ENCODE assay signal across 16 mouse cellular contexts in the genomic region with DNA sequence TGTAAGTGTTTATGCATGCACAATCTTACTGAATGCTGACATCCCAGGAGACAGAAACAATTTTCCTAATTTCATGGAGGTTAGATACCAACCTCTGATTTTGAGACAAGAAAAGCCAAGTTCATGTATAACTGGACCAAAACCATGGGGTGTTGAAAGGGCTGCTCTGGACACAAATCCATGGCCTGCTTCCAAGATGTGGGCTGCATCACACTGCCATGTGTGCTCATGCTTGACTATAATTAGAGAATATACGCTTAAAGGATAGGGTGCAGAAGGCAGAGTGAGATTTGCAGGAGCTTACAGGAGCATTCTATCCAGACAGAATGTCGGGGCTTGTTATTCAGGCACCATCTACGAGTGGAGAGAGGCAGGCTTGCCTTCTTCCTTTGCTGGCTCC.
"Had no signal": no experiment of that assay in that cellular context is flagged by ENCODE, and none has a peak within 500 bp of the region (broad histone marks: within the 10 kb centered on the region; RNA-seq: fewer than 3 reads in every experiment).

No protein-coding gene starts in this region.

- DNase-seq: kidney, adult 9 months; kidney, postnatal 14 days; kidney, postnatal 4 days; liver, postnatal 0 days; lung, embryonic 14.5 days; retina, postnatal 1 day; thymus, adult 2 months; thymus, postnatal 14 days had no signal

- H3K27me3 ChIP-seq: midbrain, embryonic 12.5 days; midbrain, embryonic 15.5 days; neural tube, embryonic 12.5 days; neural tube, embryonic 15.5 days had no signal

- H3K36me3 ChIP-seq: midbrain, embryonic 12.5 days; midbrain, embryonic 15.5 days; neural tube, embryonic 12.5 days; neural tube, embryonic 15.5 days had no signal

- ATAC-seq: liver, postnatal 0 days; lung, postnatal 0 days; midbrain, embryonic 15.5 days had no signal

- H3K4me1 ChIP-seq: midbrain, embryonic 12.5 days; midbrain, embryonic 15.5 days; neural tube, embryonic 12.5 days; neural tube, embryonic 15.5 days had no signal

- H3K9ac ChIP-seq: liver, embryonic 14.5 days; liver, postnatal 0 days; lung, embryonic 14.5 days; midbrain, embryonic 12.5 days; midbrain, embryonic 15.5 days; neural tube, embryonic 12.5 days; neural tube, embryonic 15.5 days had no signal

- H3K4me3 ChIP-seq: midbrain, embryonic 12.5 days; midbrain, embryonic 15.5 days; neural tube, embryonic 12.5 days; neural tube, embryonic 15.5 days had no signal

- H3K9me3 ChIP-seq: midbrain, embryonic 12.5 days; midbrain, embryonic 15.5 days; neural tube, embryonic 12.5 days; neural tube, embryonic 15.5 days had no signal

- H3K27ac ChIP-seq: liver, embryonic 14.5 days; macrophage; midbrain, embryonic 12.5 days; midbrain, embryonic 15.5 days; neural tube, embryonic 12.5 days; neural tube, embryonic 15.5 days; stomach, postnatal 0 days had no signal

- H3K4me2 ChIP-seq: lung, embryonic 14.5 days; midbrain, embryonic 12.5 days; midbrain, embryonic 15.5 days; neural tube, embryonic 12.5 days; neural tube, embryonic 15.5 days had no signal
